Mouse (Mus musculus): ENCODE measurements around the gene 1700029P11Rik.

1700029P11Rik gene

DNA sequence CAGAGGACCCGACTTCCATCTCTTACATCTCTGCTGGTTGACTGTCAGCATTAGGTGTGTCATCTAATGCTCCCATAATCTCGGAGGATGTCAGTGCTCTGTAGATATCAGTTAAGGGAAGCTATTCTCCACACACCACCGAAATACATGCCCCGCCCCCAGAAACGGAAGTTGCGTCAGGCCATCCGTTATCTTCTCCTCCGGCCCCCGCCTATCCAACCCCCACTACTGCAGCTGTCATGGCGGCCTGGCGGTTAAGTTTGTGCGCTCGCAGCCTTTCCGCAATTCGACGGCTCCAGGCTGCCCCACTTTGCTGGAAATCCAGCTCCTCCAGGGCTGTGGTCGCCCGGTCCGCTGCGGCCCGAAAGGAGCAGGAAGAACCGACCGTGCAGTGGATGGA lies at the start of gene 1700029P11Rik:
Gene 1700029P11Rik, plus strand, starts transcription at position 220 of the 400 bp plus-strand sequence.
- no peak for DNase-seq (ENCODE audit: low spot score)

DNA sequence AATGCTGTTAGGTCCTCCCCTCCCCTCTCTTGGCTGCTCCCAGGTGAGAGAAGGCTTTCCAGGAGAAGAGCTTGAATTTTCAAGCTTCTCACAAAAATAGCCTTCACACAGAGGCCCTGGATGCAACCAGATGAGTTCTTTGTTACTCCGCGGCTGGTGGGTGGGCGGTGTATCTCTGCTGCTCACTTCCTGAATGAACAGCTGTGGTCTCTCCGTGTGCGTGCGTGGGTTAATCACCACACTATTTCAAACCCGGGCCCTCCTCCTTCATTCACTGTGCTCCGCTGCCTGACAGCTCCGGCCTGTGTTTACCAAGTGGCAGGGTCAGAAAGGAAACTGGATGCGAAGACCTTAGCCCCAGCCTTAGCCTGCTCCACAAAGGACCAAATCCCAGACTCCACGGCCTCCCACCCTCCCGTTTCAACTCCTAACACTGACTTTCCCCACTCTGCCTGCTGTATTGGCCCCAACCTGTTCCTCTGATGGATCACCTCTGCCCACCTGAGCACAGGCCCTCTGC lies 47.3 kb upstream of the 1700029P11Rik start:
- DNase-seq (ENCODE audit: low spot score) = no peak

DNA sequence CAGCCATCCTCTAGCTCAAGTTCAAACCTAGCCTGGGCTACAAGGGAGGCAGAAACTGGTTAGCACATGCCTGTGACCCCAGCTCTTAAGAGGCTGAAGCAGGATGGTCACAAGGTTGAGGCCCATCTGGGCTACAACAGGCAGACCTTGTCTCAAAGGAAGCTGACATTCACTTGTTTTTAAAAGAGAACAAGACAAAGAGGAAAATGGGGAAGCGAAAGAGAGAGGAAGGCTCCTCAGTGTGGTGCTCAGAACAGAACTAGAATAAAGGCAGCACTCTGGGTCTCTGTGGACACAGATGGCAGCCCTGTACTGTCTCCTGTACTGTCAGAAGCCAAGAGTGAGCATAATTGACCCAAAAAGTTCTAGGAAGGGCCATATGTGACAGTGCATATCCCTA lies 46.4 kb upstream of the 1700029P11Rik start:
- no peak for DNase-seq (ENCODE audit: low spot score)

DNA sequence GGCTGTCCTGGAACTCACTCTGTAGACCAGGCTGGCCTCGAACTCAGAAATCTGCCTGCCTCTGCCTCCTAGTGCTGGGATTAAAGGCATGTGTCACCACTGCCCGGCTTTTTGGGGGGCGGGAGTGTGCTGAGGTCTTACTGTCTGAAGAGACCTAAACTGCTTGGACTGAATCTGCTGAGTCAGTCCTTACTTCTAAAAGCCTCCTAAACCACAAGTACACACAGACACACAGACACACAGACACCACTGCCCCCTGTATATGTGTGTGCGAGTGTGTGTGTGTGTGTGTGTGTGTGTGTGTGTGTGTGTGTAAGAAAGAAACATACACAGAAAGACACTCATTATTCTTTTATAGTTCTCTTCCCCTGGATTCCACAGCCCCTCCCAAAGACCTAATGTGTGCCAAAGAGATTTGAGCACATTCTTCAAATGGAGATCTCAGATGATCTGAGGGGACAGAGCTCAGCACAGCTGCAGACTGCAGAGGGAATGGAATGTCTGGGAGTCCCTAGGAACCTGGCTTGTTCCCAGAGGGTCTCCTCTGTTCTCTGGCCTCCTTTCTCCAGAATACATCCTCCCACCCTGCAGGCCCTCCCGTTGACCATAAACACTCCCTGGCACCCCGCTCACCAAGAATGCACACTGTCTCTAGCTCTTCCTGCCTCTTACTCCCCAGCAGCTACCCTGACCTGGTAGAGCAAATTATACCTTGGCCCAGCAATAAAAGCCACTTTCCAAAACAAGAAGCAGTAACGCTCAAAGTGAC lies 44.3 kb upstream of the 1700029P11Rik start:
- DNase-seq (ENCODE audit: low spot score) = no peak

DNA sequence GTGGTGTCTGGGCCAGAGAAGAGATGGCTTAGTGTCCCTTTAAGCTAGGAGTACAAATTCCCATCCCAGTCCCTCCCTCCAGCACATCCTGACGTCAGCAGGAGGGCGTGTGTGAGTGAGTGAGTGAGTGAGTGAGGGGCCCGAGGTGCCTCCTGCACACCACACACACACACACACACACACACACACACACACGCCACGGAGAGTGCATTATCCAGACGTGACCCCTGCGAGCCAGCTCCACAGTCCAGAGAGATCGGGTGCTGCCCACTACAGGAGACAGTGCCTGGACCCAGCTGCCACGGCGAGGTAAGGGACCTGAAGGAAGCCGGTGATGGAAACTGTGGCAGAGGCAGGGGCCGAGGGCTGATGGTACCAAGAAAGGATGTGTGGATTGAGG lies 43.7 kb upstream of the 1700029P11Rik start, which contains the start of gene Csdc2:
Gene Csdc2, plus strand, starts transcription at position 81 of the 400 bp plus-strand sequence.
- no peak for DNase-seq (ENCODE audit: low spot score)

DNA sequence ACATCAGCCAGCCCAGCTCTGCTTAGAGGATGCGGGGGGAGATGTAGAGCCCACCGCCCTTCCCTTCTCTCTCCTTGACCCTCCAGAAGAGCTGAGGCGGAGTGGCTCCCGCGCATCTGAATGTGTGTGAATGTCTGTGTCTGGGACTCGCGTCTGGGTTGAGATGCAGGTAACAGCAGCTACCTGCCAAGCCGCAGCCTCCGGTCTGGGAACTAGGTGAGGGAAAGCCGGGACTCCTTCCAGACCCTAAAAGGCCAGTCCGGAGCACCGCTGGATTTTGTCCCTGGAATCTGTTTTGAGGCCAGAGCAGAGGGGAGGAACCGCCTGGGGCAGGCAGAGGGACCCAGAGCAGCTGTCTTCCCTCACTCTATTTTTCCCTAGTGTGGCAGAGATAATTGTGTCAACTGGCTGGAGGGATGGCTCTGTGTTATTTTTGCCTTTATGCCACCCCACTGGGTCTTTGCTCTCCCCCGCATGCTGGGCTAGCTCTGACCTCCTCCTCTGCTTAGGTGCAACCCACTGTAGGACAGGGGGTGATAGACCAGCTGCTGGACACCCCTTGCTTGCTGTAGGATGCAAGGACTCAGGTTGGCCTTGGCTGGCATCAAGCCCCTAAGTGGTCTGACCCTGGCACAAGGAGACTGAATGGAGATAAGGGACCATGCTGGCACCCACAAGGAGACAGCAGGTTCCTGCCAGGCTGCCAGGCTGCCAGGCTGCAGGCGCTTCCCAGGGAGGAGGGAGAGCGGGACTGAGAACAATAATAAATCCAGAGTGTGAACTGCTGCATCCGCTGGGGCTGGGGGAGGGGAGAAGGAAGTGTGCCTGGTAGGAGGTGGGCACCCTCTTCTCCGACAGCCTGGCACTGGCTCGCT lies 43.0 kb upstream of the 1700029P11Rik start:
- no peak for DNase-seq (ENCODE audit: low spot score)

DNA sequence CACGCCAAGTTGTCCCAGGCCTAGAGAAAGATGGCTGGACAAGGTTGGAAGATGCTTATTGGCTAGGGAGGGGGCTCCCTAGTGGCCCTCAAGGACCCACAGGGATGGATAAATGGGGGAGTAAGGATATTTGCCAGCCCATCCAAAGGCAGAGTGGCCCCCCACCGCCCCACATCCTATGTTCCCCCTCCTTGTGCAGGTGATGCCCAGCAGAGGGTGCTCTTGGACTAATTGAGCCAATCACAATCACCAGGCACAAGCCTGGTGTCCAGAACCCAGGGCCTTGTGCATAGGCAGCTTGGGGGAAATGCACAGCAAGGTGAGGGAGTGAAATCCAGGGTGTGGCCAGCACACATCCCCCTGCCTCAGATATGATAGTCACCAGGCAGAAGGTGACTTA lies 42.1 kb upstream of the 1700029P11Rik start:
- no peak for DNase-seq (ENCODE audit: low spot score)

DNA sequence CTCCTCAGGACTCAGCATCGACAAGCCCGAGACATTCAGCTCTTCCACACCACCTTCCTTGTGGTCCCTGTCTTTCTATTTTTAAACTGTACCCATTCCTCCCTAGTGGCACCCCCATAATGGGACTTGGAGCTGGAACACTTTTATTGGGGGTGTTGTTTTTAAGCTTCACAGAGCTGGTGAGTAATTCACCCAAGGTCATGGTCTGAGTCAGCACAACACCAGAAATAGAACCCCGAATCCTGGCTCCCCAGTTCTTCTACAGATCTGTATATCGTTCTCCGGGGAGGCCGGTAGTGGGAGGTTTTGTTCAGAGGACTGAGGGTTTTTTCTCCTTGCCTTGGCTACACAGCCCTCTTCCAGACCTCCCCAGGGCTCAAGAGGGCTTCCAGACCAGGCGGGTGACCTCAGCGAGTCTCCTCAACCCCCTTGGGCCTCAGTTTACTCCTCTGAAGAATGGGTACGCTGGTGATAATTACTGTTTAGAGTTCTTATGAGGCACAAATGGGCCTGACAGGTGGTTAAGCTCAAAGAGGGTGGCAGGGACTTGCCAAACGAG lies 41.1 kb upstream of the 1700029P11Rik start:
- DNase-seq (ENCODE audit: low spot score) = no peak

DNA sequence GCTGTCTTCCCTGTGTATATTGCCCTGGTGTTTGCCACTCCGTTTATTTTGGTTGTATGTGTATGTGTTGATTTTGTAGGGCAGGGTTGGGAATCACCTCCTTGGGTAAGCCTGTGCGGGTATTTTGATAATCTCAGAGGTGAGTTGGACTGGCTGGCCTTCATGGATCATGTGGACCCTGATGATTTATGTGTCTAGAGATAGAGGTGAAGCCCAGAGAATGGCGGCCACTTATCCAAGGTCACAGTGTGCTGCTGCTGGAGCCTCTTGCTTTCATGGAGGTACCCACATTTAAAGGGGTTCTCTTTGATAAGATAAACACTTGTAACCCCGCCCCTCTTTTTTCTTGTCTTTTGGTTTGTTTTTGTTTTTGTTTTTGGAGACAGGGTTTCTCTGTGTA lies 40.6 kb upstream of the 1700029P11Rik start:
- no peak for DNase-seq (ENCODE audit: low spot score)

DNA sequence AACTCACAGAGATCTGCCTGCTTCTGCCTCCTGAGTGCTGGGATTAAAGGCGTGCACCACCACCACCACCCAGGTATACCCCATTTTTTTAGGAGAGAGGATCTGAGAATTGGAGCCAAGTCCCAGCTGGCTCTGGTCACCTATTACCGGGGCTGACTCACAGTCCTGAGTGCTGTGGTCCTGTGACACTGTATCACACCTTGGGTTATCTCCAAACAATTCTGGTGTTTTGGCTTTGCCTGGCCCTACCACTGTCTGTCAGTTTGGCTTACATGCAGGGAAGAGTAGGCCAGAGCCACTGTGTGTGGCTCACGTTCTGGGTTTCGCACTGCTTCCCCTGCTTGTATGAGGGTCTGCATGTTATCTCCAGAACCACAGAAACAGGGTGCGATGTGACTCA lies 40.1 kb upstream of the 1700029P11Rik start:
- no peak for DNase-seq (ENCODE audit: low spot score)

DNA sequence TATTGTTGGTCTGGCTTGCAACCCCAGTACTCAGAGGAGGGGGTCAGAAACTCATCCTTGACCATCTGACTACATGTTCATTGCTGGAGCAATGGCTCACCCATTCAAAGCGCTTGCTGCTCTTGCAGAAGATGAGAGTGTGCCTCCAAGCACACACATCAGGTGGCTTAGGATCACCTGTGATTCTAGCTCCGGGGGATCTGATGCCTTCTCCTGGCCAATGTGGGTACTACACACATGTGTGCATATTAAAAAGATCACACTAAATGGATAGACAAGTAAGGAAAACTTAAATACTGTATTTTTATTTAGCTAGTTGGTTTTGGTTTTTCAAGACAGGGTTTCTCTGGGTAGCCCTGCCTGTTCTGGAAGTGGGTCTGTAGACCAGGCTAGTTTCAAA lies 39.3 kb upstream of the 1700029P11Rik start:
- DNase-seq (ENCODE audit: low spot score) = no peak

DNA sequence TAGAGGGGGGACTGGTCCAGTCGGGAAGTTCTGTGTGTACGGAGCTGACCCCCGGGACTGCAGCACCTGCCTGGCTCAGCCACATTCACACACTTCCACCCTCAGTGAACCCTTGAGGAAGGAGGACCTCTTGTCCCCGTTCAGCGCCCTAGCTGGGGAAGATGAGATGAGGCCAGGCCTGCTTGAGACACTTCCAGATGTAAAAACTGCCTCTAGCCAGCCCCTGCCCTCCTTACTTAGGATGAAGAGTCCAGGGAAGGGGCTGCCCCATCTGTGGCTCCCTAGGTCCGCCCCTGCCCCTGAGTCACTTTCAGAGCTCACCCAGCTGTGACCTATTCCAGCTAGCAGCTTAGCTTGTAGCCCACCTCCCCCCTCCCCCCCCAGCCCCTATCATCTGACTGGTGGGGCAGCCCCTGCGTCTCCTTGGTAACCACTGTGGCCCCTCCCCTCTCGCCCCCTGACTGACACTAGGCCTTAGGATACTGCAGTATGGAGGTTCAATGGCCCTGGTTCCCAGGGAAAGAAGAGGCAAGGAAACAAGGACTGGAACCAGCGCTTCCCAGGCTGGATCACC lies 37.1 kb upstream of the 1700029P11Rik start:
- no peak for DNase-seq (ENCODE audit: low spot score)

DNA sequence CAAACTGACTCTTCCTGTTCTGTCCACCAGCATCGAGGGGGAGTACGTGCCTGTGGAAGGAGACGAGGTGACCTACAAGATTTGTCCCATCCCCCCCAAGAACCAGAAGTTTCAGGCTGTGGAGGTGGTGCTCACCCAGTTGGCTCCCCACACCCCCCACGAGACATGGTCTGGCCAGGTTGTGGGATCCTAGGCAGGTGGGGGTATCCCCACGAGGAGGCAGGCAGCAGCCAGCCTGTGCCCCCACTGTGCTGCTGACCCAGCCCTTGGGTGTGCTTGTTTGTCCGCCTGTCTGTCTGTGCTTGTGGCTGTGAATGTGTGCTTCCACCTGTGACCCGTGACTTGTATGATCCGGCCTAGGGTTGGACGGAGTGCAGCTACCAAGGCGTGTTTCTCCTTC lies 31.3 kb upstream of the 1700029P11Rik start:
- no peak for DNase-seq (ENCODE audit: low spot score)

DNA sequence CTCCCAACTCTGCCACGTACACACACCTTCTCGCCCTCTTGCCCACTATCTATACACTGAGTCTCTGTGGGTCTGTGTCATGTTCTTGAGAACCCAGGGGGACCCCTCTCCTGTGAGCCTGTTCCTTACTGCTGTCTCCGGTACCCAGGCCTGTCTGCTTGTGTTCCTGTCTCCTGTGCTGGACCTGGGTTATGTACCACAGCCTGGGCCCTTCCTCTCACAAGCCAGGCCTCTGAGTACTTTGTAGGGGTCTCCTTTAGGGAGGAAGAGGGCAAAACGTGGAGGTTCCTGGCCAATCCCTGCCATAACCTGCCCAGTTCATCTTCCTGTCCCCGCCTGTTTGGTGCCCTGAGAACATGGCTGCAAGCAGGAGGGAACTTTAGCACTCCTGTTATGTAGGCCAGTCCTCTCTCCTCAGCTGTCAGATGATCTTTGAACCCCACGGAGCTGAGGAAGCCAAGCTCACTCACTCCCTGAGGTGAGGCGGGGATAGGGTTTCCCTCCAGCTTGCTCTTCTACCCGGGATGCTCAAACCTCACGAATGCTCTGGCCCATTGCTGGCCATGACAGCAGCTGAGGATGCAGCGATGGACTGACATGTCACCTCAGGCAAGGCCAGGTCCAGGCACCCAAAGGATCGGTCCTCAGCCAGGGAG lies 30.7 kb upstream of the 1700029P11Rik start:
- no peak for DNase-seq (ENCODE audit: low spot score)

DNA sequence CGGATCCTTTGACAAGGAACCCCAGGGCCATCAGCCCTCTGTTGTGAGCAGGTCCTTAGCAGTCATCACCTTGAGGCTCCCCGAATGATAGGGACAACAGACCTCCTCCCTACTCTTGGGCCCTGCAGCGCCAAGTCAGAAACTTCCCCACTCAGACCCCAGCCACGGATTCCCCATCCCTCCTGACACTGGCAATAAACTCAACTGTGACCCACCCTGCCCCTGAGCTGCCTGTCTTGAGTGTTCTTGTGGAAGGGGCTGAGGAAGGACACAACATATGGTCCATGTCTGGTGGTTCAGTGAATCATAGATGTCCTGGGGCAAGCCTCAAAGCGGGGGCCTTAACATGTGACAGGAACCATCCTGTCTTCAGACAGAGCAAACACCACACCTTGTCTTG lies 29.6 kb upstream of the 1700029P11Rik start:
- DNase-seq (ENCODE audit: low spot score) = no peak

DNA sequence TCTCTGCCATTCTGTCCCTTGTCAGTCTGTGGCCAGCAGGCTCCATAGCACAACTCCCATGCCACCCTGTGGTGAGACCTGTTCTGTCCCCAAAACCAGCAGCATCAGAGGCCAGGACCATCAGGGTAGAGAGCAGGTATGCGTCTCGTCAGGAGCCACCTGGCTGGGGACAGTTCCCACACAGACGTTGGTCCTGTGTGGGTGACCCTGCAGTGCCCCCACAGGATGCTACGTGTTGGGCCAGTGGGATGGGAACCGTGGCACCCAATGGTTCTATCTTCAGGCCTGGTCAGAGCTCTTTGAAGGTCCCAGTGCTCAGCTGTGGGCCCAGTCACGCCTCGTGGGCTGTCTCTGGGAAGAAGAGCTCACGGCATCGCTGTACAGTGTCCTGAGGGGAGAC lies 29.2 kb upstream of the 1700029P11Rik start:
- no peak for DNase-seq (ENCODE audit: low spot score)

DNA sequence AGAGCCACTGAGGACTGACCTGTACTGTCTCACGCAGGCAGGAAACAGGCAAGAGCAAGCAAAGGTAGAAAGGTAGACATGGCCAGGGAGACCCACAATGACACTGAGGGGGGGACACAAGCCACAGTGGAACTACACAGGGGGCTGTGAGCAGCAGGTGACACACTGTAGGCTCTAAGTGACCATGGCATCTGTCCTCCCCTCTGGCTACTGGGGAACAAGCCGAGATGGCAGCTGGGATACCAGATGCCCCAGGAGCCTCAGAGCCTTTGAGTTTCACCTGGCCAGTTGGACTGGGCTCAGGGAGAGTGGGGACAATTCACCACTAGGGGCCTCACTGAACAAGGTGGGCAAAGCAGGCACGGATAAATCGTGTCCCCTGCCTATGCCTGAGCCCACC lies 28.0 kb upstream of the 1700029P11Rik start:
- no peak for DNase-seq (ENCODE audit: low spot score)

DNA sequence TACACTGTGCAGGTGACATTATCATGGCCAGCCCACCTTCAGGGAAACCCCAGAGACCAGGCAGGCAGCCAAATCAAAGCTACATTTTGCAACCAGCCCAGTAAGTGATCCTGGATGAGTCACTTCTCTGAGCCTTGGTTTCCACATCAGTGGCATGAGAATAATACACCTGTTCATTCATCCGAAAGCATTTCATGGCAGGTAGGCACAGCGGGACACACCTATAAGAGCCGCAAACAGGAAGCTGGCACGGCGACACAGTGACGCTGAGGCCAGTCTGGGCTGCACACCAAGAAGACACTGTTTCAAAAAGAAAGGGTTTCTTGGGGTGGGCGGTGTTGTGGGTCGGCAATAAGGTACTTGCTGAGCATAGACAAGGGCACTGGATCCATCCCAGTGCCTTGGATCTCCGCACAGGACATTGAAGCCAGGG lies 26.2 kb upstream of the 1700029P11Rik start:
- no peak for DNase-seq (ENCODE audit: low spot score)

DNA sequence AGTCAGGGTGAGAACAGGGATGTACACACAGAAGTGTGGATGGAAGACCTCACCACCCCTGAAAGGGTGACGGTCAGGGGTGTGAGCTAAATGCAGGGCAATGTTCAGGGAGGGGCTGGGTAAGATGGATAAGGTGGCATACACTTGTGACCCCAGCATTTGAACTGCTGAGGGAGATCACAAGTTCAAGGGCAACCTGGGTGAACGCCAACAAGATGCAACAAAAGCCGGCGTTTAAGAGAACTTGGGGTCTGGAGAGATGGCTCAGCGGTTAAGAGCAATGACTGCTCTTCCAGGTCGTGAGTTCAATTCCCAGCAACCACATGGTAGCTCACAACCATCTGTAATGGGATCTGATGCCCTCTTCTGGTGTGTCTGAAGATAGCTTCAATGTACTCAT lies 25.6 kb upstream of the 1700029P11Rik start:
- DNase-seq (ENCODE audit: low spot score) = no peak

DNA sequence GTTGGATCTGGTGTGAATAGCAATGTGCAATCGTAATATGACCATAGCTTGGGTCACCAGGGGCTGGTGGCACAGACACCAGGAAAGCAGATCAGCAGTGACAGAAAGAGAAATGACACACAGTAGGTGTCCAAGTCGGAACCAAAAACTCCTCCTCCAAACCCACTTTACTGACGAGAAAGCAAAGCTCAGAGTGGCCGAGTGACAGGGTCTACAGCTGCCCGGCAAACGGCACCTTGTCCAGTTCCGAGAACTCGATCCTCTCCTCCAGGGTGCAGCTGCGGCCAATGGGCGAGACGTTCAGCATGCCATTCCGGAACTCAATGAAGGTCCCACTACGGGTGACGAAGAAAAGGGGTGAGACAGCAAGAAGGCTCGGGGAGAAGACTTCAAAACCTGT lies 24.9 kb upstream of the 1700029P11Rik start:
- DNase-seq (ENCODE audit: low spot score) = no peak

DNA sequence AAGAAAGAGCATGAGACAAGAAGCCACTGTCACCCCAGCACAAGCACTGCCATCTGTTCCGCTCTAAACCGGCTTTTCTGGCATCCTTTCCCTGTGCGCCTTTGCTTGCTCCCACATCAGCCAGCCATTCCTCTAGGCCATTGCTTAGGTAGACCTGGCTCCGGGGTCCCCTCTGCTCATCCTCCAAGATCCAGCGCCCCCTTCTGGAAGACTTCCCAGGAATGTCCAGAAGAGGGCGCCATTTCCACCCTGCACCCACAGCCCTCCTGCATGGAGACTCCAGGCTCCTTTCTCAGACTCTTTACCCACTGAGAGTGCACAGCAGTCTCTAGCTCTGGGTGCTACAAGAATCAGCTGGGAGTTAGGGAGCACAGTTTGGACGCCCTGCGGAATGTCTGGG lies 23.9 kb upstream of the 1700029P11Rik start:
- peak; percentile 59 for DNase-seq (ENCODE audit: low spot score)

DNA sequence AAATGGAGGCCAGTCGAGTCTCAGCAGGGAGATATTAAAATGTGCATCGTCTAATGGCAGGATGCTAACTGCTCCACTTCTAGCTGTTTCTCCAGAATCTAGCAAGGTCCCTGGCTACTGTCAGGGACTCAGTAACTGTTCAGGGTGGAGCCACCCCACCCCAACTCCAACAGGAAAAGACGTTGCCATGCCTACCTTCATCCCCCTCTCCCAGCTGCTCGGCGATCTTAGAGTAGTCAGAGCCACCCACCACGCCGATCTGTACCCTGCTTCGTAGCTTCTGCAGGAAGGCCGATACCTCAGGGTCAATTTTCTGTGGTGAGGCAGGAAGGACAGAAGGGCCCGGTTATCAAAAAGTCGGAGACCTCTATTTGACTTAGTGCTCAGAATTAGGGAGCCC lies 22.7 kb upstream of the 1700029P11Rik start:
- no peak for DNase-seq (ENCODE audit: low spot score)
